Mouse (Mus musculus) ES-Bruce4 (cell line): ENCODE results near the gene Nol4l.

ENCODE experiments used
- CTCF ChIP-seq: IDR thresholded peaks from one replicate; pipeline ENCODE4 v1.8.1; 2011; ENCODE audit warnings: low read depth, low read length
- EP300 ChIP-seq: IDR thresholded peaks from 2 replicates; pipeline ENCODE4 v1.6.1; 2011; ENCODE audit warnings: low read depth, low read length; ENCODE audit not compliant: insufficient read depth
- POLR2A ChIP-seq: IDR thresholded peaks from one replicate; pipeline ENCODE4 v1.8.1; 2011; ENCODE audit warnings: low read length; ENCODE audit not compliant: insufficient read depth

- TF ChIP-seq CTCF (no peak), EP300 (no peak), POLR2A (no peak)
These were observed 38.8 kb upstream of the Nol4l start for GRCm38 (mm10) chr2:153568541-153568940.
